Mouse (Mus musculus) ES-Bruce4 (cell line): ENCODE results near the gene Cdhr3. TPM values are rescaled to one million over a fixed set of nuclear protein-coding genes. Genes with fewer than 3 reads are reported as not detected.

Experiments
- H3K27ac ChIP-seq: 2 replicates; pipeline ENCODE4 v1.5.1; 2012; ENCODE audit warnings: low read length, inconsistent platforms; ENCODE audit not compliant: insufficient read depth
- H3K27me3 ChIP-seq: 2 replicates; pipeline ENCODE4 v1.6.1; 2012; ENCODE audit warnings: mild to moderate bottlenecking, low read length, inconsistent platforms; ENCODE audit not compliant: control insufficient read depth, poor library complexity, insufficient read depth, severe bottlenecking
- H3K36me3 ChIP-seq: 2 replicates; pipeline ENCODE4 v1.6.1; 2012; ENCODE audit warnings: inconsistent platforms, mild to moderate bottlenecking, low read length, moderate library complexity; ENCODE audit not compliant: control insufficient read depth, poor library complexity, insufficient read depth, severe bottlenecking
- H3K4me1 ChIP-seq: one replicate; pipeline ENCODE4 v1.8.1; 2011; ENCODE audit warnings: low read length; ENCODE audit not compliant: control insufficient read depth, insufficient read depth
- H3K4me3 ChIP-seq: 2 replicates; pipeline ENCODE4 v1.5.1; 2011; ENCODE audit warnings: low read depth, mild to moderate bottlenecking, low read length
- H3K9ac ChIP-seq: 2 replicates; pipeline ENCODE4 v1.6.1; 2012; ENCODE audit warnings: low read depth, mild to moderate bottlenecking, inconsistent platforms; ENCODE audit not compliant: poor library complexity, severe bottlenecking
- H3K9me3 ChIP-seq: replicated peaks from 2 replicates; pipeline ENCODE4 v1.6.1; 2012; ENCODE audit warnings: mild to moderate bottlenecking, low read length, inconsistent platforms; ENCODE audit not compliant: control insufficient read depth, poor library complexity, insufficient read depth, severe bottlenecking
- CTCF ChIP-seq: IDR thresholded peaks from one replicate; pipeline ENCODE4 v1.8.1; 2011; ENCODE audit warnings: low read depth, low read length
- EP300 ChIP-seq: IDR thresholded peaks from 2 replicates; pipeline ENCODE4 v1.6.1; 2011; ENCODE audit warnings: low read depth, low read length; ENCODE audit not compliant: insufficient read depth
- POLR2A ChIP-seq: IDR thresholded peaks from one replicate; pipeline ENCODE4 v1.8.1; 2011; ENCODE audit warnings: low read length; ENCODE audit not compliant: insufficient read depth
- polyA plus RNA-seq: library from polyadenylated mRNA; stranded (reverse); fragments of >200 nt; gene quantifications from 2 replicates; pipeline ENCODE4 v1.2.4, GENCODE M21; 2011; ENCODE audit warnings: low read depth; ENCODE audit not compliant: missing spikeins, insufficient read depth, insufficient read length

Gene Cdhr3
- polyA plus RNA-seq, 1 experiment, result not detected

DNA sequence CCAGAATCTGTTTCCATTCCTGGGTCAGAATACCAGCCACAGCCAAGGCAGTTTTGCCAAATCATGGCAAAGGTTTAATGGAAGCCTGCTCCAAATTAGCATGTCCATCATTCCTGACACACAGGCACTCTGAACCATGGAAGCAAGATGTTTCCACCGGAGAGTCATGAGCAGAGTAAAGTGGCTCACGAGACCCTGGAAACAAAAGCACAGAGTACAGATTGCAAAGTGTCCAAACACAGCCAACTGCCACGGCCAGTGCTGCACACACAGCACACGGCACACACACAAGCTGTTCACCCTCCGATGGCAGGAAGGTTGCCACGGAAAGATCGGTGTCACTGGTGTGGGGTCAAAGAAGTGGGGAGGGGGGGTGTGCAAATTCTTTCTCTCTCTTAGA is 36.0 kb upstream of the Cdhr3 start:
- Histone ChIP-seq H3K36me3 (no peaks in the 10 kb centered on the region), H3K9me3 (no peaks in the 10 kb centered on the region), H3K4me3 (no peak overlapping the region), H3K9ac (no peak overlapping the region), H3K4me1 (peaks cover 7% of the 10 kb centered on the region), H3K27ac (peak overlapping the region; percentile 7), H3K27me3 (no peaks in the 10 kb centered on the region; the same call in 1 of the 2 replicates)
- TF ChIP-seq EP300 (no peak), CTCF (no peak), POLR2A (no peak)

DNA sequence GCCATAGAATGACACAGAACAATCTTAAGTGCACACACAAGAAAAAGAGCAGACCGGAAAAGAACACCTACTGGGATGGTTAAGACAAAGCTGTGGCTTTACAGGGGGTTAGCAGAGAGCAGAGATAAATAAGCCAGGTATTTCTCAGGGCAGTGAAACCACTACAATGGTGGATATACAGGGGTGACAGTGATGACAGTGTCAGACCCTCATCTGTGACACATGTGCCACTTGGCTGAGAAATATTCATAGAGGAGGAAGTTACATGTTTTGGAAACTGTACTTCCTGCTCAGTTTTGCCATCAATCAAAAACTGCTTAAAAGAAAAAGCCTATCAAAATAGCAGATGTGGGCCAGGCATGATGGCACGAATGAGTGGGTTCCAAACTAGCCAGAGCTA is 35.4 kb upstream of the Cdhr3 start:
- no peak overlapping the region for H3K27ac ChIP-seq
- no peak overlapping the region for H3K9ac ChIP-seq
- peaks cover 4% of the 10 kb centered on the region for H3K4me1 ChIP-seq
- H3K9me3 ChIP-seq, result no peaks in the 10 kb centered on the region
- H3K4me3 ChIP-seq, result no peak overlapping the region
- H3K36me3 ChIP-seq, result no peaks in the 10 kb centered on the region
- no peaks in the 10 kb centered on the region; the same call in 1 of the 2 replicates for H3K27me3 ChIP-seq
- TF ChIP-seq EP300 (no peak), CTCF (no peak), POLR2A (no peak)

- Histone ChIP-seq H3K4me3 (no peak overlapping the region), H3K9ac (no peak overlapping the region)
These were observed 33.6 kb upstream of the Cdhr3 start for GRCm38 (mm10) chr12:33126243-33126642.

GRCm38 (mm10) chr12:33125594-33126227 is 33.0 kb upstream of the Cdhr3 start:
- Histone ChIP-seq H3K9ac (no peak overlapping the region), H3K9me3 (no peaks in the 10 kb centered on the region), H3K27ac (no peak overlapping the region), H3K4me3 (no peak overlapping the region), H3K27me3 (no peaks in the 10 kb centered on the region; the same call in 1 of the 2 replicates), H3K4me1 (peaks cover 4% of the 10 kb centered on the region), H3K36me3 (no peaks in the 10 kb centered on the region)
- TF ChIP-seq POLR2A, result no peak
- TF ChIP-seq EP300, result no peak
- TF ChIP-seq CTCF, result no peak

More at GRCm38 (mm10) chr12:33126243-33126642, 33.6 kb upstream of the Cdhr3 start:
- H3K36me3 ChIP-seq, result no peaks in the 10 kb centered on the region
- TF ChIP-seq POLR2A (no peak), CTCF (no peak), EP300 (no peak)
- H3K4me1 ChIP-seq, result peaks cover 4% of the 10 kb centered on the region
- H3K27me3 ChIP-seq, result no peaks in the 10 kb centered on the region; the same call in 1 of the 2 replicates
- H3K9me3 ChIP-seq, result no peaks in the 10 kb centered on the region
- H3K27ac ChIP-seq, result no peak overlapping the region

DNA sequence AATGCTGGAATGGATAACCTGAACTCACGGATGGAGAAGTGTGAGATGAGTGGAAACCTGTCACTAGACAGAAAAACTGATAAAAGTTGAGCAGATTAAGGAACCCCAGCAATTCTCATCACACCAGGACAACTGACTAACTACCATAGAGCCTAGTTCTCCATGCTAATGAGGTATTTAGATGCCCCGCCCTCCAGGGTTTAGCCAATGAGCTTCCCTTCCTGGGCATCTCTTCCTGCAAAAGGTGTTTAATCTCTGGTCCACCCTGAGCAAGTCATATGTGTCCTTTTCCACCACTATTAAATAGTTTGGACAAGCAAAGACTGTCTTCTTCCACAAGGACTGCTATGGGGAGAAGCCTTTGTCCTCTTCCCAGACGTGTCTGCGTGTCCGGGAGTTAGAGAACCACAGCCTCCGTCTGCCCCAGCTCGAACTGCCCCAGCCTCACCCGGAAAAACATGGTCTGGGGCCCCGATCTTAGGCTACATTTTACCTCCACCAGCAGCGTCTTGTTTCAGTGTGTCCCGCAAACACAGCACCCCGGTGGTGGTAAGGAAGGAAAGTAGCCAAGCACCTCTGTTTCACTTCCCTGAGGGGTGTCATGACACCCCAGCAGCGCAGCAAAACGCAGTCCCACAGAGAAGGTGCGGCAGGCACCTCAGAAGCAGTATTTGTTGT is 26.1 kb upstream of the Cdhr3 start:
- H3K36me3 ChIP-seq, result no peaks in the 10 kb centered on the region
- H3K27me3 ChIP-seq, result no peaks in the 10 kb centered on the region; the same call in 1 of the 2 replicates
- H3K9ac ChIP-seq, result 0 out of 2 replicates have a peak overlapping the region, but pooled peaks have one; percentile 27
- no peaks in the 10 kb centered on the region for H3K9me3 ChIP-seq
- H3K4me1 ChIP-seq, result no peaks in the 10 kb centered on the region
- H3K27ac ChIP-seq, result no peak overlapping the region
- no peak for TF ChIP-seq CTCF
- no peak for TF ChIP-seq POLR2A
- TF ChIP-seq EP300, result no peak
- peak overlapping the region; percentile 66 for H3K4me3 ChIP-seq
